Mouse (Mus musculus) cerebellum, adult 2 months (tissue): ENCODE measurements around the gene Tdo2. TPM values are rescaled to one million over a fixed set of nuclear protein-coding genes. Genes with fewer than 3 reads are reported as not detected.
A peak's percentile ranks its signal among the peaks of the same experiment; 100 is the strongest.

ENCODE experiments used
- DNase-seq, 2 experiments: peaks; one replicate each; pipeline ENCODE4 v3.0.0; 2021
- H3K27ac ChIP-seq: fragments of 200-500 bp; 2 replicates; pipeline ENCODE4 v1.5.1; 2012; ENCODE audit warnings: low read length, control low read depth, inconsistent platforms; ENCODE audit not compliant: insufficient read depth
- H3K27me3 ChIP-seq: fragments of 200-500 bp; 2 replicates; pipeline ENCODE4 v1.6.1; 2012; ENCODE audit warnings: inconsistent platforms, mild to moderate bottlenecking, low read length, moderate library complexity; ENCODE audit not compliant: control insufficient read depth, insufficient read depth
- H3K4me1 ChIP-seq: fragments of 200-500 bp; 2 replicates; pipeline ENCODE4 v1.6.1; 2011; ENCODE audit warnings: low read length; ENCODE audit not compliant: control insufficient read depth, insufficient read depth
- H3K4me3 ChIP-seq: fragments of 200-500 bp; replicated peaks from 2 replicates; pipeline ENCODE3; 2011; ENCODE audit warnings: mild to moderate bottlenecking, low read depth, low read length, control low read depth; ENCODE audit not compliant: insufficient read depth
- CTCF ChIP-seq: fragments of 200-500 bp; IDR thresholded peaks from 2 replicates; pipeline ENCODE4 v1.5.1; 2011; ENCODE audit warnings: low read depth, mild to moderate bottlenecking, control low read depth, low read length, moderate library complexity, borderline replicate concordance; ENCODE audit not compliant: insufficient read depth
- POLR2A ChIP-seq: fragments of 200-500 bp; IDR thresholded peaks from 2 replicates; pipeline ENCODE4 v1.6.1; 2011; ENCODE audit warnings: low read length, control low read depth, borderline replicate concordance; ENCODE audit not compliant: insufficient read depth
- WGBS: fragments of 180-500 bp; shearing (Covaris S2); methylation state at CpG from one replicate; pipeline ENCODE4 v1.1.7; 2018; 5-methylcytosine and 5-hydroxymethylcytosine counted together
- polyA plus RNA-seq: library from polyadenylated mRNA; depleted of rRNA; stranded (reverse); fragments of >200 nt; gene quantifications from 2 replicates; pipeline ENCODE4 v1.2.3, GENCODE M21; 2012

The Tdo2 gene
- polyA plus RNA-seq, 1 experiment: 3.2 TPM

DNA sequence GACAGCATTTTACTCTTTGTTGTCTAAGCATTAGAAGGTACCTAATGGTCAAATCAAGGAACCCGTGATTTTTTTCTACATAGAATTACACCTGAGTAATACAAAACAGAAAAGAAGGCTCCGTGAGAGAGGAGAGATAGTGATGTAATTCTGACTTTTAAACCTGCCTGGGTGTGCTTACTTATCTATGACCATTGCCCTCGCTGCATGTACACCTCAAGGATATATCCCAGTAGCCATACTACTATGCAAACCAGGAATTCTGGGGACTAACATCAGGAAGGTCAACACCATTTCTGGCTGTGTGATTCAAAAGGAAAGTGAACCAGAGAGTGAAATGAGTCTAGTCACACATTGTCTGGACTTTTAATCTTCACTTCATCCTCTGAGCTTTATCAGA is 33.7 kb downstream of the Tdo2 start:
- DNase-seq: no peak
- no peak overlapping the region for H3K27ac ChIP-seq
- WGBS: 95% methylated on average over 3 of the region's 3 CpGs

DNA sequence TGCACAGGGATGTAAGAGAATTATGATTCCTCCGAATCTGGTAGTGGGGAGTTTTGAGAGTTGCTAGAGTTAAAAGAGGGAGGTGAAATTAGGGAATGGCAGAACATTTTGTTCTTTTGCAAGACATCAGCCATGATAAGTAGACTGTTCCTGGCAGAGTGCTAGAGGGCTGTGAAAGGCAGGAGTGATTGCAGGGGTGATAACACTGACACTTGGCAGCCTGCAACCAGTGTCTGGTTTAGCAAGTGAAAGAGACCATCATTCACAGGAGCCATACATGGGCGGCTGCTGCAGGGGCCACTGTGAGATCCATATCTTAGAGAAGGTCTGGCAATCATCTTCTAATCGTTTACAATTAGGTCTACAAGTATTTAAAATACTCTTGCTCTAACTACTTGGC is 37.1 kb downstream of the Tdo2 start:
- no peak for TF ChIP-seq POLR2A
- no peak for TF ChIP-seq CTCF
- no peak for DNase-seq
- Histone ChIP-seq H3K4me1 (no peaks in the 10 kb centered on the region), H3K27me3 (no peaks in the 10 kb centered on the region), H3K27ac (no peak overlapping the region), H3K4me3 (no peak overlapping the region)
- 86% methylated on average over 3 of the region's 3 CpGs for WGBS

More for the DNA sequence above, 33.7 kb downstream of the Tdo2 start:
- Histone ChIP-seq H3K4me1 (no peaks in the 10 kb centered on the region), H3K4me3 (no peak overlapping the region), H3K27me3 (no peaks in the 10 kb centered on the region)
- TF ChIP-seq CTCF (no peak), POLR2A (no peak)

DNA sequence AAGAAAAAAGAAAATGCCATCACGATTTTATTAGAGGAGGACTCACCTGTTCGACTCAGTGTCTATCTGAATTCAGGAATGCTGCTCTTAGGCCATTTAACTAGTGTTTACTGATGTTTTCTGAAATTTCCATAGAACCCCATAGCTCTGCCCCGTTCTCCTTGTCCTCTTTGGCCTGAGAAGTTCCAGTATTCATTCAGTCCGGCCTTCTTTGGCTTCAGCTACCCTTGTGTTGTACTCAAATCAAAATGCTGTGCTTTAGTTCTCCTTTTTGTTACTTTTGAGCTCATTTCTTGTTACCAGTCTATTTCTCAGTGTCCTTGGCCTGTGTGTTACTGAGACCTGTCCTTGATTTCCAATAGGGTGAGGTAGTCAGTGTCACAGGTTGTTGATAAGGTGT is 42.7 kb downstream of the Tdo2 start:
- H3K4me1 ChIP-seq: 0 out of 2 replicates have a peak, but pooled peaks cover 2% of the 10 kb centered on the region
- no peaks in the 10 kb centered on the region for H3K27me3 ChIP-seq
- WGBS: 73% methylated on average over 4 of the region's 4 CpGs
- no peak overlapping the region for H3K4me3 ChIP-seq
- no peak overlapping the region for H3K27ac ChIP-seq
- no peak for DNase-seq
- TF ChIP-seq POLR2A (no peak), CTCF (no peak)

DNA sequence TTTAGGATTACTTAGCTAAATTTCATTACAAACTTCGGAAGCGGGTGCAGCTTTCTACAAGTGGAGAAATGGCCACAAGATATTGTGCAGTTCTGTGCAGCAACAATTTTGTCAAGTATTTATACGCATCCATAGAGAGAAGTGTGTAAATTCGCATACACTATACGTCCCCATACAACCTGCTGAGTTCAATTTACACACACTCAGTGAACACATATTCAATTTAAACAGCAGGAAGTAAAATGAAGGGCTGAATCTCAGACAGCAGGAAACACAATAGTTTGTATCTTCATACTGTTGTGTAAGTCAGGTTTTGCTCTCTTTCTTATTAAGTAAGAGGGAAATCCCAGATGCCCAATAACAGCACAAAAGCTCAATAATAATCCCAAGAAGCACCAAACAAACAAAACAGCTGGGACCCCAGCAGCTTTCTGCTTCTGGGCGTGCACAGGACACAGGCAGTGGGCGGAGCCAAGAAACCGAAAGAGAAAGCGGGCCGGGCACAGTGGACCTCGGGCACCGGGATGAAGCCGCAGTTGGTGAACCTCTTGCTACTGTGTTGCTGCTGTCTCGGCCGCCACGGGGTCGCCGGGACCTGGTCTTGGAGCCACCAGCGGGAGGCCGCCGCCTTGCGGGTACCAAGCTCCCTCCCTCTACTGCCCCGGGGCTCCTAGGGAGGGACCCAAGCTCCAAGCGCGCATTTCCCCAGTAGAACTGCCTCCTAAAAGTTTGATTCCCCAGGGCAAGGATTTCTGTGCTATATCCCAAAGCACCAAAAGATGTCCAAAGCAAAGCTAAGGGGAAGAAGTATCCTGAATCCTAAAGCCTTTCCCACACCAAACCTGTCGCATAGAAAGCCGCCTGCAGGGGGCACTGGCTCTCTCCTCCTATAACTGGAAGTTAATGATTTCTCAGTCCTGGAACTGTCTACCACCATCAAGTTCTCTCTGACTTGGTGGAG is 43.6 kb downstream of the Tdo2 start, which contains the start of gene Ctso:
Ctso (plus strand) TSS at position 461 of the 961 bp plus-strand sequence.
- H3K4me1 ChIP-seq: 0 out of 2 replicates have a peak, but pooled peaks cover 2% of the 10 kb centered on the region
- H3K27me3 ChIP-seq: no peaks in the 10 kb centered on the region
- peak within 1 kb of the TSS; percentile 90 for H3K4me3 ChIP-seq
- H3K27ac ChIP-seq: peak within 1 kb of the TSS; percentile 90
- TF ChIP-seq CTCF (peak; percentile 75), POLR2A (no peak)
- WGBS: 8% methylated on average over 27 of the region's 27 CpGs
- DNase-seq: peak; percentile 78 to 86

DNA sequence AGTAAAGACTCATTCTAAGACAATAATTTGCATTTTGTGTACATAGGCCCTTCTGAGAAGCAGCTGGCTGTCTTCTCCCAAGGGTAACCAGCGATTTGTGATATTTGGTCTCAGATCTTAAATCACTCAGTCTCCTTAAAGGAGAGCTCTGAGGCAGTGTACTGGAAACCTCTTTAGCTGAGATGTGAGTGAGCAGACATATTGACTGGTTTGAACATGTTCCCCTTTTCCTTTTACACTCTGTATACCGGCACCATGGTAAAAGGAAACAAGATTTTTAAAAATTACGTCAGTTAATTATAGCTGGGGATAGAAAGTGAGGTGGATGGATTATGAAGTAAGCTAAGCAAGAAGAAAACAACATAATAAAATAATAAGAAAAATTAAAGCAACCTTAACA is 44.3 kb downstream of the Tdo2 start:
- no peaks in the 10 kb centered on the region for H3K27me3 ChIP-seq
- no peak overlapping the region for H3K27ac ChIP-seq
- no peak for DNase-seq
- H3K4me1 ChIP-seq: 0 out of 2 replicates have a peak, but pooled peaks cover 2% of the 10 kb centered on the region
- WGBS: 58% methylated on average over 3 of the region's 3 CpGs
- no peak overlapping the region for H3K4me3 ChIP-seq
- TF ChIP-seq CTCF: no peak
- no peak for TF ChIP-seq POLR2A

DNA sequence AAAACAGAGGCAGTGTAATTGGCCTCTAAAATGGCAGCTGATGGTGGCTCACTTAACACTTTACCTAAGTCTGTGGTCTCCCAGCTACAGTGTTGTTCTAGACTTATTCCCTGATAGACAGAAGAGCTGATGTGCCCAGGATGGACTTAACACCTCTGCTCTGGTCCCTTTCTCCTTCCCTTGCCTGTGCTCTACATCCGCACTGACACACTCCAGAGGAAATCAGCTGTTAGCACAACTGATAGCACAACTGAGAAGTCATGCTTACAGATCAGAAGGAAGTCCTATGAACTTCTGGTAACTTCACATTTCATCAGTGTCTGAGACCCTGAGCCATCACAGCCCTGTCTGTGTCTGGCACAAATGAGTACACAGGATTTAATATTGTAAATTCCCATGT is 46.9 kb downstream of the Tdo2 start:
- Histone ChIP-seq H3K4me3 (no peak overlapping the region), H3K27me3 (no peaks in the 10 kb centered on the region), H3K27ac (no peak overlapping the region), H3K4me1 (0 out of 2 replicates have a peak, but pooled peaks cover 2% of the 10 kb centered on the region)
- no peak for DNase-seq
- TF ChIP-seq CTCF (no peak), POLR2A (no peak)
- WGBS: 94% methylated on average over 1 of the region's 1 CpGs

DNA sequence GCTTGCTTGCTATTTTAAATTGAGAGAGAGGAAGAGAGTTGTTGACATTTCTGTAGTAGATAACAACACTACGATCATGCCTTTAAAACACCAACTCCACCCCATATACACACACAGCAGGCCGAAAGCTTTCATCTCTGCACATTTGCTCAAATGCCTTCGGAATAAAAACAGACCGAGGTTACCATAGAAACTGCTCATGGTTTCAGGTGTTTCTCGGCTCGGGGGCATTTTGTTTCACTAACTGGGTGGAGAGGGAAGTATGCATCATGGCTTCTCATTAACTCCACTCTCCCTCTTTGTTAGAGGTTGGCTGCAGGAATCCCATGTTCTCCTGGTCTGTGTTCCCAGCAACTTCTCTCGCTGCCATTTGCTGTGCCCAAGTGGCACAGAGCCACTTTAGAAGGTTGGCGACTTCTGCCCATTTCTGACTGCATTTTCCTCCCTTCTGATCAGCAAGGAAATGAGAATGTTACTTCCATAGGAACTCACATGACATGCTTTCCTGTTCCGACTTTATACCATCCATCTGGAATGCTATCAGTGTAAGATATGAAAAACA is 49.2 kb downstream of the Tdo2 start:
- WGBS: 40% methylated on average over 9 of the region's 9 CpGs
- Histone ChIP-seq H3K27ac (no peak overlapping the region), H3K27me3 (no peaks in the 10 kb centered on the region), H3K4me3 (no peak overlapping the region), H3K4me1 (no peaks in the 10 kb centered on the region)
- no peak for TF ChIP-seq POLR2A
- no peak for TF ChIP-seq CTCF
- peak in 1 of 2 experiments; percentile 29 for DNase-seq
